Mouse (Mus musculus): ENCODE measurements around the gene Auts2. TPM values are rescaled to one million over a fixed set of nuclear protein-coding genes. Genes with fewer than 3 reads are reported as not detected.

Auts2 gene
- polyA plus RNA-seq, 1 experiment from 2014 or later = 94.8 TPM

GRCm38 (mm10) chr5:132472184-132472829 is 70.8 kb downstream of the Auts2 start:
- Histone ChIP-seq H3K4me3 (replicated peaks) (no peak overlapping the region), H3K27ac (no peak overlapping the region), H3K9ac (no peak overlapping the region), H3K27me3 (no peaks in the 10 kb centered on the region), H3K9me3 (no peaks in the 10 kb centered on the region), H3K4me1 (peaks cover 15% of the 10 kb centered on the region), H3K4me2 (no peak overlapping the region), H3K36me3 (replicated peaks) (no peaks in the 10 kb centered on the region; the same call in 1 of the 2 replicates)
- WGBS = 83% methylated on average over 5 of the region's 5 CpGs
- ATAC-seq (ENCODE audit: low FRiP score) = no peak

GRCm38 (mm10) chr5:132467364-132467743 is 75.8 kb downstream of the Auts2 start:
- Histone ChIP-seq H3K36me3 (replicated peaks) (no peaks in the 10 kb centered on the region; the same call in 1 of the 2 replicates), H3K27me3 (no peaks in the 10 kb centered on the region), H3K4me1 (peaks cover 3% of the 10 kb centered on the region), H3K4me3 (replicated peaks) (no peak overlapping the region), H3K27ac (no peak overlapping the region), H3K9ac (no peak overlapping the region), H3K9me3 (no peaks in the 10 kb centered on the region), H3K4me2 (no peak overlapping the region)
- 92% methylated on average over 2 of the region's 2 CpGs for WGBS
- ATAC-seq (ENCODE audit: low FRiP score) = no peak

DNA sequence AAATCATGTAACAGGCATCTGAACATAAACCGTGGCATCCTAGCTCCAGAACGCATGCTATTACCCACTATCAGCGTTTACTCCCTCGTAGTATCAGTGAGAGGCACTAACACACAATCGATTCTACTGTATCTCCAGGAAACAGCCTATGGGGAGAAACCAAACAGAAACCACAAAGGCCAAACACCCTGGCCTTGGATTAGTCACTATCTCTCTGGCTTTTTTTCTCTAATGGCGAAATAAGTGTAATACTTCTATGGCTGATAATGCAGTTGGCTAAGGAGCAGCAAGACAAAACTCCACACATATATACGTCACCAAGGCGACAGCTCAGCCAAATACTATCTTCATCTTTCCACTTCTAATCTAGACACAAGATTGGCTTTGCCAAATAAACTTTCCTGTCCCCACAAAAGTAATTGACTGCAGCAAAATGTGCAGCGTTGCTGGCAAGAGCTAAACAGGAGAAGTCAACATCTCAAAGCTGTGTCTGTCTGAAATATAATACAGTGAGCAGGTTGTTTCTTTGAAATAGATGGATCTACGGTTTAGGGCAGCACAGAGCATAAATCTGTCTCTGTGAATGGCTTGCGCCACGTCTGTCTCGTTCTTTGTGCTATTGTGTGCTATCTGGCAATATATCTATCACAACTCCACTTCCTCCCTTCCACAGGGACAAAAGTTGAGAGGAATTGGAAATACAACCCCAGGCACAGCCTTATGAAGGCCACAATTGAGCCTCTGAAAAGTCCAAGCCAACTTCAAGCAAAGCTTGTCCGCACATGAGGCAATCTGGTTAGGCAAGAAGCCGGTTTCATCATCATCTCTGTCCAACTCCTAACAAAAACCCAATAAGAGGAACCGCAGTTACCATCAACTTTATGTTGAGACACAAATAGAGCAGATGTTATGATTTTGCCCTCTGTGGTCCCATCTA is 76.4 kb downstream of the Auts2 start:
- WGBS = 93% methylated on average over 16 of the region's 16 CpGs
- no peak overlapping the region for H3K4me2 ChIP-seq
- H3K36me3 ChIP-seq (replicated peaks) = no peaks in the 10 kb centered on the region; the same call in 1 of the 2 replicates
- no peak overlapping the region for H3K4me3 ChIP-seq (replicated peaks)
- no peaks in the 10 kb centered on the region for H3K27me3 ChIP-seq
- peaks cover 3% of the 10 kb centered on the region; the same call in 1 of the 2 replicates for H3K4me1 ChIP-seq
- no peak overlapping the region for H3K27ac ChIP-seq
- H3K9me3 ChIP-seq = no peaks in the 10 kb centered on the region
- H3K9ac ChIP-seq = no peak overlapping the region
- no peak for ATAC-seq (ENCODE audit: low FRiP score)

- Histone ChIP-seq H3K27me3 (no peaks in the 10 kb centered on the region), H3K27ac (no peak overlapping the region), H3K36me3 (replicated peaks) (no peaks in the 10 kb centered on the region), H3K9me3 (no peaks in the 10 kb centered on the region), H3K4me3 (replicated peaks) (no peak overlapping the region), H3K4me1 (peaks cover 17% of the 10 kb centered on the region), H3K9ac (no peak overlapping the region), H3K4me2 (no peak overlapping the region)
- no peak for ATAC-seq (ENCODE audit: low FRiP score)
- 76% methylated on average over 11 of the region's 11 CpGs for WGBS
Measured at GRCm38 (mm10) chr5:132462560-132462959, 80.6 kb downstream of the Auts2 start.

- ATAC-seq (ENCODE audit: low FRiP score) = no peak
- H3K27me3 ChIP-seq = no peaks in the 10 kb centered on the region
- H3K4me1 ChIP-seq = peaks cover 30% of the 10 kb centered on the region
- H3K4me3 ChIP-seq (replicated peaks) = no peak overlapping the region
- no peaks in the 10 kb centered on the region for H3K36me3 ChIP-seq (replicated peaks)
- WGBS = 68% methylated on average over 7 of the region's 7 CpGs
- H3K4me2 ChIP-seq = no peak overlapping the region
- H3K9ac ChIP-seq = no peak overlapping the region
- H3K27ac ChIP-seq = no peak overlapping the region
- H3K9me3 ChIP-seq = no peaks in the 10 kb centered on the region
Measured at GRCm38 (mm10) chr5:132458498-132458897, 84.6 kb downstream of the Auts2 start.

GRCm38 (mm10) chr5:132452381-132452780 is 90.8 kb downstream of the Auts2 start:
- no peak overlapping the region for H3K27ac ChIP-seq
- peaks cover 33% of the 10 kb centered on the region for H3K4me1 ChIP-seq
- no peak overlapping the region for H3K4me2 ChIP-seq
- no peaks in the 10 kb centered on the region for H3K27me3 ChIP-seq
- H3K36me3 ChIP-seq (replicated peaks) = no peaks in the 10 kb centered on the region
- WGBS = 86% methylated on average over 2 of the region's 2 CpGs
- H3K9me3 ChIP-seq = no peaks in the 10 kb centered on the region
- no peak for ATAC-seq (ENCODE audit: low FRiP score)
- no peak overlapping the region for H3K9ac ChIP-seq
- no peak overlapping the region for H3K4me3 ChIP-seq (replicated peaks)

DNA sequence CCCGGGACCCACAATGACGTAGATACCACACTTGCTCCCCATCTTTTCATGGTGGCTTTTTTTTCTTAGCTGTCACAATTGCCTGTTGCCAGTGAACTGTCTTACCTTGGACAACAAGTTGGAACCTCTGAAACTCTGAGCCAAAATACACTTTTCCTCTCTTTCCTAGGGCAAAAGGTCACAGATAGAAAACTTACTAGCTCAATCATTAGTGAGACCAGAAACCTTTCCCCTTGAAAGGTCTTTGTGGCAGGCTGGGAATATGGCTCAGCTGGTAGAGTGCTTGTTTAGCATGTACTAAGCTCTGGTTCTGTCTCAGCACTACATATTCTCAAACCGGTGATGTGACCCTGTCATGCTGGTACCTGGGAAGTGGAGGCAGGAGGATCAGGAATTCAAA is 93.1 kb downstream of the Auts2 start:
- Histone ChIP-seq H3K9me3 (no peaks in the 10 kb centered on the region), H3K27ac (no peak overlapping the region), H3K4me1 (peaks cover 32% of the 10 kb centered on the region), H3K36me3 (replicated peaks) (no peaks in the 10 kb centered on the region), H3K4me3 (replicated peaks) (no peak overlapping the region), H3K4me2 (no peak overlapping the region), H3K9ac (no peak overlapping the region), H3K27me3 (no peaks in the 10 kb centered on the region)
- no peak for ATAC-seq (ENCODE audit: low FRiP score)
- 95% methylated on average over 3 of the region's 3 CpGs for WGBS

DNA sequence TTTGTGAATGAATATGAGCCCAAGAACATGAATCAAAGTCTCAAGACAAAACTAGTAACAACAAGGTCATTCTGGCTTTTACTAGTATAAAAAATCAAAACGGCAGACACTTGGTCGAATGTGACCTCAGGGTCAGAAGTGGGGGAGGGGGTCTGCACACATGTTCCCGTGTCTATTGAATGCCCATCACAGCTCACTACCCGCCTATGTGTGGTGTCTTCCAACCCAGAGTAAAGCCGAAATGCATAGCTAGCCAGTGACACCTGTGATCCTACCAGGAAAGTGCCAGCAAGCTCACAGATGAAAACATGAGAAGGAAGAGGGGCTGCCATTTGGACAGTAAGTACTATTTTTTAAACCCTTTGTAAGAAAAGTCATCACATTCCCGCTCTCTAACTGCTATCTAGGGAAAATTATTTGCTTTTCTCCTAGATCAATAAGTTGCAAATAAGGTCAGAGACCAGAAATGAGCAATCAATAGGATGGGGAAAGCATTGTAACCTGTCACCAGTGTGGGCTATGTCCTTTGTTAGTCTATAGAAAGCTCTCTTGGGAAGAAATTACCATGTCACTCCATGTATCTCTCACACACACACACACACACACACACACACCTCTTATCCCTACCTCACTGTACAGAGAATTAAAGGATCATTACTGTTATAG is 94.6 kb downstream of the Auts2 start:
- H3K4me1 ChIP-seq = peaks cover 25% of the 10 kb centered on the region
- no peaks in the 10 kb centered on the region for H3K36me3 ChIP-seq (replicated peaks)
- no peak overlapping the region for H3K9ac ChIP-seq
- 74% methylated on average over 6 of the region's 6 CpGs for WGBS
- H3K4me2 ChIP-seq = no peak overlapping the region
- H3K27ac ChIP-seq = no peak overlapping the region
- no peaks in the 10 kb centered on the region for H3K9me3 ChIP-seq
- H3K4me3 ChIP-seq (replicated peaks) = no peak overlapping the region
- ATAC-seq (ENCODE audit: low FRiP score) = no peak
- no peaks in the 10 kb centered on the region for H3K27me3 ChIP-seq

DNA sequence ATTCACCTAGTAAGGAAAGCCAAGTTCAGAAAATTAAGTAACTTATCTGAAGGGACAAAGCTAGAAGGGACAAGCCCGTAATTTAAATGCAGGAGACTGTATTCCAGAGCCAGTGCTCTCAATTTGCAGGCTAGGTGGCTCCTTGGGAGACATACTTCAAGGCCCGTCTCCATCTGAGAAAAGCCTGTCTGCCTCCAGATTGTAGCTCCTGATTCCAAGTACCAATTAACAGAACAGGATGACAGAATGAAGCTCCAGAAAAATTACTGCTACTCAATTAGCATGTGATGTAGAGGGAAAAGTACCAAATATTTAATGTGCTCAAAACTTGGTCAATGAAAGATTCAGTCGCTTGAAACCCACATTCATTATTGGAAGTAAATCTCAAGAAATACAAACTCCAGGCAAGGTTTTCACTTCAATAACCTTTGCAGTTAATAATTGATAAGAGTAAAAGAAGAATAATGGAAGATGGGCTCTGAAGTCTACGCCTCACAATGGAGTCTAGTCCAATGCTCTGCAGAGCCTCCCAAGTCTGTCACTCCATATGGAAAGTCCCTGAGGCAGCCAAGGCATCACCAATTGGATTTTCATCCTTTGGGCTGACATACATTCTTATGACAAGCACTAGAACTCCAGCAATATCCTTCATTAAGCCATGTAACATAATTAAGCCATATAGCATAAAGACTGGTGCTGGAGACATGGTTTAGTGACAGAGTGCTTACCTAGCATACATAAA is 97.8 kb downstream of the Auts2 start:
- WGBS = 87% methylated on average over 4 of the region's 4 CpGs
- H3K4me2 ChIP-seq = no peak overlapping the region
- ATAC-seq (ENCODE audit: low FRiP score) = no peak

GRCm38 (mm10) chr5:132442948-132443347 is 100.2 kb downstream of the Auts2 start:
- no peaks in the 10 kb centered on the region for H3K36me3 ChIP-seq (replicated peaks)
- no peak overlapping the region for H3K9ac ChIP-seq
- H3K4me1 ChIP-seq = peaks cover 32% of the 10 kb centered on the region
- H3K27ac ChIP-seq = no peak overlapping the region
- H3K4me2 ChIP-seq = no peak overlapping the region
- no peaks in the 10 kb centered on the region for H3K27me3 ChIP-seq
- H3K4me3 ChIP-seq (replicated peaks) = no peak overlapping the region
- ATAC-seq (ENCODE audit: low FRiP score) = no peak
- WGBS = 88% methylated on average over 4 of the region's 4 CpGs
- H3K9me3 ChIP-seq = no peaks in the 10 kb centered on the region

More for the DNA sequence above, 97.8 kb downstream of the Auts2 start:
- Histone ChIP-seq H3K4me1 (peaks cover 34% of the 10 kb centered on the region), H3K9ac (no peak overlapping the region), H3K27me3 (no peaks in the 10 kb centered on the region), H3K36me3 (replicated peaks) (no peaks in the 10 kb centered on the region), H3K27ac (no peak overlapping the region), H3K4me3 (replicated peaks) (no peak overlapping the region), H3K9me3 (no peaks in the 10 kb centered on the region)

DNA sequence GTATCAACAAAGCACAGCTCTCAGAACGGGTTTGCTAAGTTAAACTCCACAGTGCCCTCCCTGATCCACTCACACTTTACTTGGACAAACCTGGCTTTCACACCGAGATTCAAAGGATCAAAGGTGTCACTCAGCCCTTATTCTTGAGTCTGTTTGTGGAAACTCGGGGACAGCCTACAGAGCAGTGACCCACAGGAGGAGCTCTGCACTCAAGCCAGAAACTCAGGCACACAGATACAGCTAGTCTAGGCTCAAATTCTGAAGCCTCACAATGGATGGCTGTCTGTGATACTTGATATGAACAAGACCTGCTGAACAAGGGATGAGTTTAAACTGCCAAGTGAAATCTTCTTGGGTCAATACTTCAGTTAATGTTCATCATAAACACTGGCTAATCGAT is 104.7 kb downstream of the Auts2 start:
- Histone ChIP-seq H3K4me2 (no peak overlapping the region), H3K9me3 (no peaks in the 10 kb centered on the region), H3K36me3 (replicated peaks) (no peaks in the 10 kb centered on the region), H3K4me3 (replicated peaks) (no peak overlapping the region), H3K9ac (no peak overlapping the region), H3K27ac (no peak overlapping the region), H3K4me1 (peaks cover 57% of the 10 kb centered on the region), H3K27me3 (no peaks in the 10 kb centered on the region; the same call in 1 of the 2 replicates)
- ATAC-seq (ENCODE audit: low FRiP score) = no peak
- 35% methylated on average over 4 of the region's 4 CpGs for WGBS

DNA sequence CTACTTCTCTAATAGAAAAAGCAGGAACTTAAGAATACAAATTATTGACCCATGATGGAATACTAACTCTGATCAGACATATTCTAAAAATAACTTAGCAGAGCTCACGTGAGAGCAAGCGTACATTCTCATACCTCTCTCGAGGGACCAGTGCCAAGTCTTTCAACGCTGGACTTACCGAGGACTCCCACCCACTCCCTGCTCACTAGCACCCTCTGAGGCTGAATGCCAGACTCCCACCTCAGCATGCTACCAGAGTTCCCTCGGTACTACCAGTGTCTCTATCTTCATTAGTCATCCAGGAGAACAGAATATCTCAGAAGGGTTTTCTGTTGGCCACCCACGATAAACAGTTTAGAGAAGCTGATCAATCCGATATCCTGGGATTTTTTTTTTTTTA is 105.2 kb downstream of the Auts2 start:
- ATAC-seq (ENCODE audit: low FRiP score) = no peak
- Histone ChIP-seq H3K27ac (no peak overlapping the region), H3K9me3 (no peaks in the 10 kb centered on the region), H3K9ac (no peak overlapping the region), H3K4me3 (replicated peaks) (no peak overlapping the region), H3K4me1 (peaks cover 58% of the 10 kb centered on the region), H3K36me3 (replicated peaks) (no peaks in the 10 kb centered on the region), H3K4me2 (no peak overlapping the region), H3K27me3 (no peaks in the 10 kb centered on the region; the same call in 1 of the 2 replicates)
- 79% methylated on average over 8 of the region's 8 CpGs for WGBS

All from forebrain, embryonic 12.5 days (tissue).